Mouse (Mus musculus) Patski (cell line): ENCODE measurements around the gene Dis3l. TPM values are rescaled to one million over a fixed set of nuclear protein-coding genes. Genes with fewer than 3 reads are reported as not detected.

ENCODE experiments used
- ATAC-seq: fragments of 100-300 bp; one replicate; pipeline ENCODE4 v1.8.0; 2021
- CTCF ChIA-PET: fragments of 350-600 bp; sonication (Branson Sonifier 250); formaldehyde crosslinking; loops from one replicate; lab custom pipeline; 2022; ENCODE audit warnings: inconsistent platforms; lab: Charles Lee
- POLR2A ChIA-PET: fragments of 350-600 bp; sonication (Branson Sonifier 250); formaldehyde crosslinking; loops from one replicate; lab custom pipeline; 2022; ENCODE audit warnings: antibody characterized with exemption, inconsistent platforms; lab: Charles Lee
- DNase-seq: peaks from one replicate; pipeline ENCODE4 v3.0.0-alpha.2; 2011; ENCODE audit warnings: low read depth, low spot score
- H3K27me3 ChIP-seq: fragments of 371-371 bp; one replicate; pipeline ENCODE4 v1.5.1; 2021
- CTCF ChIP-seq: fragments of 100-300 bp; IDR thresholded peaks from one replicate; pipeline ENCODE4 v1.5.1; 2021
- in situ Hi-C: fragments of 300-500 bp; cut with MboI; formaldehyde crosslinking; loops from 3 replicates; pipeline ENCODE4 v1.11.1; 2018; ENCODE audit warnings: low pct_unique_long_range_greater_than_20kb, mixed read lengths
- polyA plus RNA-seq: library from polyadenylated mRNA; unstranded; gene quantifications from one replicate; pipeline ENCODE4 v1.2.3, GENCODE M21; 2021

Dis3l gene
- polyA plus RNA-seq, 1 experiment from 2014 or later: 21.8 TPM

GRCm38 (mm10) chr9:64264813-64265212, 76.3 kb downstream of the Dis3l start:
- no peak for TF ChIP-seq CTCF
- POLR2A ChIA-PET: no interaction called here
- ATAC-seq: no peak
- in situ Hi-C loops: no loop called here
- CTCF ChIA-PET: interaction anchor here (1.2 to 1.3 kb wide), 2 partner anchors 8 to 126 kb away, joined by 3 to 6 read pairs; no protein-coding TSS in a partner anchor
- no peaks in the 10 kb centered on the region for H3K27me3 ChIP-seq
- no peak for DNase-seq

DNA sequence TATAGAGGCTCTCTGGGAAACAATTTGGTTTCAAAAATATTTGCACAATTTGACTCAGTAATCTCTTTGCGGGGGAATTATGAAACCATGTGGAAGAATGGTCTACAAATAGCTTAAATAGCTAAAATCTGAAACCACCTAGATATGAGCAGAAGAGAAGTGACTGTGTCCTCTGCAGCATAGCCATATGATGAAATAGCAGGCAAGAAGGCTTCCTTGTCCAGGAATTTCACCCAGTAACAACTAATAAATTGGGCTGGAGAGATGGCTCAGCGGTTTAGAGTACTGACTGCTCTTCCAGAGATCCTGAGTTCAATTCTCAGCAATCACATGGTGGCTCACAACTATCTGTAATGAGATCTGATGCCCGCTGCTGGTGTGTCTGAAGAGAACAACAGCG, 80.1 kb downstream of the Dis3l start:
- DNase-seq (no peak), ATAC-seq (no peak)
- in situ Hi-C loops: no loop called here
- no peak for TF ChIP-seq CTCF
- H3K27me3 ChIP-seq: no peaks in the 10 kb centered on the region
- ChIA-PET POLR2A (interaction anchor here (1.0 kb wide), 1 partner anchor 63 kb away, joined by 3 read pairs; no protein-coding TSS in a partner anchor), CTCF (interaction anchor here (0.8 to 1.4 kb wide), 2 partner anchors 14 to 81 kb away, joined by 3 read pairs; no protein-coding TSS in a partner anchor)

GRCm38 (mm10) chr9:64259906-64260305, 81.2 kb downstream of the Dis3l start:
- CTCF ChIA-PET: no interaction called here
- no peak for DNase-seq
- TF ChIP-seq CTCF: no peak
- no peak for ATAC-seq
- in situ Hi-C loops: no loop called here
- POLR2A ChIA-PET: interaction anchor here (0.5 kb wide), 1 partner anchor 146 kb away, joined by 3 read pairs; no protein-coding TSS in a partner anchor
- H3K27me3 ChIP-seq: no peaks in the 10 kb centered on the region

Other genes starting within 250 kb of the Dis3l start
- 2.2 TPM for gene Lctl, start 224.1 kb downstream of the Dis3l start, polyA plus RNA-seq
- gene Zwilch, start 168.2 kb downstream of the Dis3l start, polyA plus RNA-seq: 35.4 TPM
- gene Rpl4, start 167.9 kb downstream of the Dis3l start, polyA plus RNA-seq: 1,287 TPM
- gene Snapc5, start 162.0 kb downstream of the Dis3l start, polyA plus RNA-seq: 23.8 TPM
- 10.3 TPM for gene Uchl4, start 106.1 kb downstream of the Dis3l start, polyA plus RNA-seq
- 115 TPM for gene Map2k1, start 87.7 kb downstream of the Dis3l start, polyA plus RNA-seq
- gene Tipin, start 59.7 kb downstream of the Dis3l start, polyA plus RNA-seq: 50.2 TPM
- 1.3 TPM for gene Megf11, start 44.3 kb upstream of the Dis3l start, polyA plus RNA-seq